Mouse (Mus musculus) kidney, adult 18-20 months (tissue): ENCODE results near the gene Dnajc1.

Source experiments
- DNase-seq: peaks from one replicate; pipeline ENCODE4 v3.0.0; 2021

Gene Dnajc1

GRCm38 (mm10) chr2:18392331-18393021 lies at the start of gene Dnajc1:
TSS of gene Dnajc1 (minus strand) at chr2:18392830.
- peak; percentile 89 for DNase-seq

- DNase-seq: no peak
Measured at GRCm38 (mm10) chr2:18441871-18442270, 49.2 kb upstream of the Dnajc1 start.

- no peak for DNase-seq
Measured at GRCm38 (mm10) chr2:18415242-18415641, 22.6 kb upstream of the Dnajc1 start.

- DNase-seq: no peak
Measured at GRCm38 (mm10) chr2:18403679-18404078, 11.0 kb upstream of the Dnajc1 start.

- DNase-seq: no peak
Measured at GRCm38 (mm10) chr2:18401771-18402170, 9.1 kb upstream of the Dnajc1 start.

- DNase-seq: no peak
Measured at GRCm38 (mm10) chr2:18393022-18393519, 441 bp upstream of the Dnajc1 start.

- DNase-seq: no peak
Measured at GRCm38 (mm10) chr2:18391861-18392260, 769 bp downstream of the Dnajc1 start.

- DNase-seq: no peak
Measured at GRCm38 (mm10) chr2:18389631-18390030, 3.0 kb downstream of the Dnajc1 start.

GRCm38 (mm10) chr2:18381662-18382061 lies 11.0 kb downstream of the Dnajc1 start:
- DNase-seq: no peak

- no peak for DNase-seq
Measured at GRCm38 (mm10) chr2:18372400-18373182, 20.0 kb downstream of the Dnajc1 start.

- no peak for DNase-seq
Measured at GRCm38 (mm10) chr2:18370794-18371498, 21.7 kb downstream of the Dnajc1 start.

GRCm38 (mm10) chr2:18364402-18364801 lies 28.2 kb downstream of the Dnajc1 start:
- no peak for DNase-seq

- DNase-seq: no peak
Measured at GRCm38 (mm10) chr2:18355293-18355692, 37.3 kb downstream of the Dnajc1 start.

- no peak for DNase-seq
Measured at GRCm38 (mm10) chr2:18352620-18353019, 40.0 kb downstream of the Dnajc1 start.

- DNase-seq: no peak
Measured at GRCm38 (mm10) chr2:18343464-18343863, 49.2 kb downstream of the Dnajc1 start.

- no peak for DNase-seq
Measured at GRCm38 (mm10) chr2:18318671-18319070, 74.0 kb downstream of the Dnajc1 start.

GRCm38 (mm10) chr2:18317503-18318281 lies 74.9 kb downstream of the Dnajc1 start:
- DNase-seq: no peak

- no peak for DNase-seq
Measured at GRCm38 (mm10) chr2:18316909-18317308, 75.7 kb downstream of the Dnajc1 start.

GRCm38 (mm10) chr2:18310261-18311104 lies 82.1 kb downstream of the Dnajc1 start:
- no peak for DNase-seq

- no peak for DNase-seq
Measured at GRCm38 (mm10) chr2:18307440-18308305, 85.0 kb downstream of the Dnajc1 start.

GRCm38 (mm10) chr2:18300949-18301348 lies 91.7 kb downstream of the Dnajc1 start:
- DNase-seq: no peak
